Mouse (Mus musculus): ENCODE results near the gene Rhox4g. TPM values are rescaled to one million over a fixed set of nuclear protein-coding genes. Genes with fewer than 3 reads are reported as not detected.

The Rhox4g gene
- polyA plus RNA-seq, 1 experiment from 2014 or later, result not detected

Other genes with a start within 250 kb of the Rhox4g start
- not detected in 2 replicates for gene Rhox2b, start 239.3 kb downstream of the Rhox4g start, polyA plus RNA-seq (2014; fragmentation: Nextera tagmentation; extraction: Ambion mirVana)
- not detected in 2 replicates for gene Rhox4b, start 218.8 kb downstream of the Rhox4g start, polyA plus RNA-seq (2014; fragmentation: Nextera tagmentation; extraction: Ambion mirVana)
- not detected in 2 replicates for gene Rhox2c, start 197.6 kb downstream of the Rhox4g start, polyA plus RNA-seq (2014; fragmentation: Nextera tagmentation; extraction: Ambion mirVana)
- gene Rhox3c, start 192.7 kb downstream of the Rhox4g start, polyA plus RNA-seq (2014; fragmentation: Nextera tagmentation; extraction: Ambion mirVana), result not detected in 2 replicates
- gene Rhox4c, start 171.0 kb downstream of the Rhox4g start, polyA plus RNA-seq (2014; fragmentation: Nextera tagmentation; extraction: Ambion mirVana), result not detected in 2 replicates
- gene Rhox2d, start 157.9 kb downstream of the Rhox4g start, polyA plus RNA-seq (2014; fragmentation: Nextera tagmentation; extraction: Ambion mirVana), result not detected in 2 replicates
- gene Rhox4d, start 137.0 kb downstream of the Rhox4g start, polyA plus RNA-seq (2014; fragmentation: Nextera tagmentation; extraction: Ambion mirVana), result not detected in 2 replicates
- not detected in 2 replicates for gene Rhox2e, start 120.9 kb downstream of the Rhox4g start, polyA plus RNA-seq (2014; fragmentation: Nextera tagmentation; extraction: Ambion mirVana)
- not detected in 2 replicates for gene Rhox3e, start 109.3 kb downstream of the Rhox4g start, polyA plus RNA-seq (2014; fragmentation: Nextera tagmentation; extraction: Ambion mirVana)
- not detected in 2 replicates for gene Rhox4e, start 93.9 kb downstream of the Rhox4g start, polyA plus RNA-seq (2014; fragmentation: Nextera tagmentation; extraction: Ambion mirVana)
- not detected in 2 replicates for gene Rhox2f, start 79.9 kb downstream of the Rhox4g start, polyA plus RNA-seq (2014; fragmentation: Nextera tagmentation; extraction: Ambion mirVana)
- not detected in 2 replicates for gene Rhox3f, start 70.3 kb downstream of the Rhox4g start, polyA plus RNA-seq (2014; fragmentation: Nextera tagmentation; extraction: Ambion mirVana)
- not detected in 2 replicates for gene Rhox4f, start 43.6 kb downstream of the Rhox4g start, polyA plus RNA-seq (2014; fragmentation: Nextera tagmentation; extraction: Ambion mirVana)
- not detected in 2 replicates for gene Rhox3g, start 22.7 kb downstream of the Rhox4g start, polyA plus RNA-seq (2014; fragmentation: Nextera tagmentation; extraction: Ambion mirVana)
- gene Rhox2g, start 7.9 kb downstream of the Rhox4g start, polyA plus RNA-seq (2014; fragmentation: Nextera tagmentation; extraction: Ambion mirVana), result not detected in 2 replicates
- not detected in 2 replicates for gene Rhox3h, start 17.4 kb upstream of the Rhox4g start, polyA plus RNA-seq (2014; fragmentation: Nextera tagmentation; extraction: Ambion mirVana)
- not detected in 2 replicates for gene Rhox2h, start 21.9 kb upstream of the Rhox4g start, polyA plus RNA-seq (2014; fragmentation: Nextera tagmentation; extraction: Ambion mirVana)
- gene Rhox5, start 153.5 kb upstream of the Rhox4g start, polyA plus RNA-seq (2014; fragmentation: Nextera tagmentation; extraction: Ambion mirVana), result 0.59 and 0.67 TPM in 2 replicates
- not detected in 2 replicates for gene Rhox6, start 175.6 kb upstream of the Rhox4g start, polyA plus RNA-seq (2014; fragmentation: Nextera tagmentation; extraction: Ambion mirVana)
- gene Rhox7a, start 180.4 kb upstream of the Rhox4g start, polyA plus RNA-seq (2014; fragmentation: Nextera tagmentation; extraction: Ambion mirVana), result not detected in 2 replicates
- not detected in 2 replicates for gene Rhox8, start 227.6 kb upstream of the Rhox4g start, polyA plus RNA-seq (2014; fragmentation: Nextera tagmentation; extraction: Ambion mirVana)
- gene Rhox7b, start 245.9 kb upstream of the Rhox4g start, polyA plus RNA-seq (2014; fragmentation: Nextera tagmentation; extraction: Ambion mirVana), result not detected in 2 replicates

All from hindbrain, embryonic 14.5 days (tissue).